Mouse (Mus musculus): ENCODE data around the gene Slc6a16. TPM values are rescaled to one million over a fixed set of nuclear protein-coding genes. Genes with fewer than 3 reads are reported as not detected.
"Not testable (repeated sequence)": the region's sequence is repeated elsewhere in the genome, so short reads cannot be mapped to it uniquely, and the experiment has no call there.

Gene Slc6a16
- total RNA-seq, 1 experiment from 2014 or later, result not detected

DNA sequence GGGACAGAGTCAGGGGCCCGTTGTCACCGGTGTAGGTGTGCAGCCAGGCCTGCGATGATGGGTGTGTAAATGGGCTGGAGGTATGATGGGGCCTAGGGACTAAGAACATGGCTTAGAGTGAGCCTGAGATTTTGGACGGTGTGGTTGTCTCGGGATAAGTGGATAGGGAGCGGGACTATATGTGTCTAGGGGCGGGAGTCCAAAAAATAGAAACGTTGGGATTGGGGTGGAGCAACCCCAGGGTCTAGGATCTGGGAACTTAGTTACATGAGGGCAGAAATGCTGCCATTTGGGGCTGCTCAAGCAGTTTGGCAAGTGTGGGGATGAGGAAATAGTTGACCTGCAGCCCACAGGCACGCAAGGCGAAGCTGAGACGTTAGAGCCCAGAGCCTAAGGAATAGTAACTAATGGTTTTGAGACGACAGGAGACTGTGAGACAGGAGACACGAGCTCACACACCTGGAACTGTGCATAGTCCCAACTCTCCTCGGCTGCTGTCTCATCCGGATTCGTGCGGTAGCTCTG lies 5.2 kb upstream of the Slc6a16 start:
- ATAC-seq (replicated peaks in 1 of 2; ENCODE audit: insufficient read depth in 1 of 2, low FRiP score in 2 of 2, low TSS enrichment in 1 of 2, low read depth in 1 of 2, poor library complexity in 2 of 2, severe bottlenecking in 2 of 2), result no peak

DNA sequence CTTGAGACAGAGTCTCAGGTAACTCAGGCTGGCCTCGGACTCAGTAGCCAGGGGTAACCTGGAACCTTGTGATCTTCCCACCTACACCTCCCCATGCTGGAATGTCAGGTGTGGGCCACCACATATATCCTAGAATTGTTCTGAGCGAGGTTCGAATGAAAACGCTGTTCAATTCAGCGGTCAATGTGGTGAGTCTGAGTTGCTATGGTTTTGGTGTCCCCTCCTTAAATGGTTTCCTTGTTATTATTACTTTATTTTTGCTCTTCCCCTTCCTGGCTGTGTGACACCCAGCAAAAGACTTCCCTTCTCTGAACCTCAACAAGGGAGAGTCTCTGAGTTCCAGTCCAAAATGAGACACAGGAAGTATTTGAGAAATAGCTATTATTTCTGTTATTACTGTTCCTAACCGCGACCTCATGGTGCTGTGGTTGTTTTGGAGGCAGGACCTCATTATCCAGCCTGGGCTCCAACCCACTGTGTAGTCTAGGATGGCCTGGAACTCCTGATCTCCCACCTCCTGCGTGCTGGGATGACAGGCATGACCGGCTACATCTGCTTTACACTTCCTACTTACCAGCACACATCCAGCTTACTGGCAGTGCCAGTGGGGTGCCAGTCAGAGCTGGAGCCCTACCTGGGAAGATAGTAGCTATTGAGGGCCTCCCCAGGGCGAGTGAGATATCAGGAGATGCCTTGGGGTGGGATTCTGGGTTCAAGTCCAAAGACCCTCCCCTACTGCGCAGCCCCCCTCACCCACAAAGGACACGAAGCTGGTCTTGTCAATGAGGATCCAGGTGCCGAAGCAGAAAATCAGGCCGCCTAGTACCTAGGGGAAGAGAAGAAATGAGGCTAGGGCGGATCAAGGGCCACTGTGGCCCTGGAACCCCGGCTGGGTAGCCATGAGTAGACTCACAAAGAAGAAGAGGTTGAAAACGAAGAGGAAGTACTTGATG lies 2.9 kb upstream of the Slc6a16 start:
- ATAC-seq (replicated peaks in 1 of 2; ENCODE audit: insufficient read depth in 1 of 2, low FRiP score in 2 of 2, low TSS enrichment in 1 of 2, low read depth in 1 of 2, poor library complexity in 2 of 2, severe bottlenecking in 2 of 2), result peak in 1 of 2 experiments; percentile 11; a peak in 3 of 4 replicates

DNA sequence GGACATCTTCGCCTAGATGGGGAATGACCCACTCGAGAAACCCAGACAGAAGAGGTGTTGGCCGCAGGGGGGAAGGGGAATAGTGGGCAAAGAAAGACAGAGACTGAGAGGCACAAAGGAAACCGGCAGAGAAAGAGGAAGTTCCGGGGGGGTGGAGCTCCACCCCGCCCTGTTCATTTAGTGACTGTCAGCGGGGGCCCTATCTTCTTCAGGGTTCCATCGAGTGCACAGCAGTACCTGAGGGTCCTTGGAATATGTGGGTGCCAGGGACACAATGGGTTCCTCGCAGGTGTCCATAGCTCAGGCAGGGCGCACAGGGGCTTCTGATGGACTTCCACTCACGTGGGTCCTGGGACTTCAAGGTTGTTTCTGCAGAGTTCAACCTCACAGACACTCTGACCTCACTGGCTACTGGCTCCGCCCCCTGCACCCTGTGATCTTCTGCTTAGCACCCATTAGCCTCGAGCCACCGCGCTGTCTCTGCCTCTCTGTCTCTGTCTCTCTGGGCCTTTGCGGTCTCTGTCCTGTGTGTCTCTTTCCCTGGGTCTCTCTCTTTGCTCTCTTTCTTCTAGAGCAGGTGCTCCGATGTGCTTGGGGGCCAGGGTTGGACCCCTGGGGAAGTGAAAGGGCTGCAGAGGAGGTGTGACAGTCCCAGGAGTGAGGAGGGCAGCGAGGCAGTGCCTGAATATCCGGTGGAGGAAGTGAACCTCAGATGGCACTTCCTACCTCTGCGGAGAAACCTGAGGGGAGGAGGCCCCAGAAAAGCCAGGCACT lies 2.0 kb upstream of the Slc6a16 start, which contains the start of gene Cd37:
Gene Cd37, minus strand, starts transcription at position 393 of the 774 bp plus-strand sequence.
- peak; percentile 68 to 77 for ATAC-seq (replicated peaks in 1 of 2; ENCODE audit: insufficient read depth in 1 of 2, low FRiP score in 2 of 2, low TSS enrichment in 1 of 2, low read depth in 1 of 2, poor library complexity in 2 of 2, severe bottlenecking in 2 of 2)

DNA sequence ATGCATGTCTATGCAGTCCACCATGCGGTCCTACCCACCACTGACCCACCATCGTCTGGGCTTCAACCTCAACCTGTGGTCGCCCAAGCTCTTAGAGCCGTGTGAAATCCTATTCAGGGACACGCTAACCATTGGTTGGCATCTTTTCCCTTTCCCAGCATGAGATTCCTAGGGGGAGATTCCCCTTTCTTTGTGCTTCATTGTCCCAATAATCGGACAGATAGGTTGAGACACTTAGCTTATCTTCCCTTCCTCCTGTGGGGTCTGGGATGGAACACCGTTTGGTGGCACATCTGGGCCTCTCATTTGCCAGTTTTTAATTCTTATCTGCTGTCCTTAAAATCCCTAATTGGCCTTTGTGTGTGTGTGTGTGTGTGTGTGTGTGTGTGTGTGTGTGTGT lies 776 bp upstream of the Slc6a16 start:
- no peak for ATAC-seq (replicated peaks in 1 of 2; ENCODE audit: insufficient read depth in 1 of 2, low FRiP score in 2 of 2, low TSS enrichment in 1 of 2, low read depth in 1 of 2, poor library complexity in 2 of 2, severe bottlenecking in 2 of 2)

DNA sequence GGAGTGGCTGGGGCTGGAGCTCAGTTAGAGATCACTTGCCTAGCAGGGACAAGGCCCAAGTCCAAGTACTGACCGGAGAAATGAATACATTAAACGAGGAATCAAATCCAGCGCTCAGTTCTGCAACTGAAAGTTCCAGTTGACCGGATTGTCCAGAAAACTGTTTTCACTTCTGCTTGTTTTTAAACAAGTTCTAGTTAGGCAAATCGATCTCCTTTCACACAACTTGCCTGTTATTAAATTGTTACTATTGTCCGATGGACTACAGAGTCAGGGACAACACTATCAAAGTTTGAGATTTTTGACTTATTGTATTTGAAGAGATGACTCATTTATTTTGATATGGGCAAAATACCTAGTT lies 484 bp downstream of the Slc6a16 start:
- ATAC-seq (replicated peaks in 1 of 2; ENCODE audit: insufficient read depth in 1 of 2, low FRiP score in 2 of 2, low TSS enrichment in 1 of 2, low read depth in 1 of 2, poor library complexity in 2 of 2, severe bottlenecking in 2 of 2), result no peak

DNA sequence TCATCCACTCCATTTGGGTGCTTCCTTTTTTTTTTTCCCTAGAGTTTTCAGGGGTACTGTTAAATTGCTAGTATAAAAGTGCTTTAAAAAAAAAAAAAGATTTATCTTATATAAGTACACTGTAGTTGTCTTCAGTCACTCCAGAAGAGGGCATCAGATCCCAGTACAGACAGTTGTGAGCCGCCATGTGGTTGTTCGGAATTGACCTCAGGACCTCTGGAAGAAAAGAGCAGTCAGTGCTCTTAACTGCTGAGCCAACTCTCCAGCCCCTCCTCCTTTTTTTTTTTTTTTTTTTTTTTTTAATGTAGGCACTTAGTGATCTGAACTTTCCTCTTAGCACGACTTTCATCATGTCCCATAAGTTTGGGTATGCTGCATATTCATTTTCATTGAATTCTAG lies 6.8 kb downstream of the Slc6a16 start:
- no peak for ATAC-seq (replicated peaks in 1 of 2; ENCODE audit: insufficient read depth in 1 of 2, low FRiP score in 2 of 2, low TSS enrichment in 1 of 2, low read depth in 1 of 2, poor library complexity in 2 of 2, severe bottlenecking in 2 of 2)

DNA sequence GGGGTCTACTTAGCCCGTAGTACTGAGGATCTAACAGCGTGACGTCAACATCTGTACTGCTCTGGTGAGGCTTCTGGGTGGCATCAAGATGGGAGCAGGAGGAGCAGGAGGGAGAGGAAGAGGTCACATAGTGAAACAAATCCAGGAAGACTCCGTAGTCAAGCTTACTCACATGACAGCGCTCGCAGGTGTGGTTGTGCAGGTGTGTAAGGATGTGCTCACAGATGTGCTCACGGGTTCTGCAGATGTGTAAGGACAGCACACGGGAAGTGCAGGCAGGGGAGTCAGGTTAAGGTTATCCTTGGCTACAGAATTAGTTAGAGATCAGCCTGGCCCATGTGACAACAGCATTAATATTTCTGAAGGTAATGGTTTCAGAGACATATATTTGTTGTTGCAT lies 12.9 kb downstream of the Slc6a16 start:
- ATAC-seq (replicated peaks in 1 of 2; ENCODE audit: insufficient read depth in 1 of 2, low FRiP score in 2 of 2, low TSS enrichment in 1 of 2, low read depth in 1 of 2, poor library complexity in 2 of 2, severe bottlenecking in 2 of 2), result no peak

DNA sequence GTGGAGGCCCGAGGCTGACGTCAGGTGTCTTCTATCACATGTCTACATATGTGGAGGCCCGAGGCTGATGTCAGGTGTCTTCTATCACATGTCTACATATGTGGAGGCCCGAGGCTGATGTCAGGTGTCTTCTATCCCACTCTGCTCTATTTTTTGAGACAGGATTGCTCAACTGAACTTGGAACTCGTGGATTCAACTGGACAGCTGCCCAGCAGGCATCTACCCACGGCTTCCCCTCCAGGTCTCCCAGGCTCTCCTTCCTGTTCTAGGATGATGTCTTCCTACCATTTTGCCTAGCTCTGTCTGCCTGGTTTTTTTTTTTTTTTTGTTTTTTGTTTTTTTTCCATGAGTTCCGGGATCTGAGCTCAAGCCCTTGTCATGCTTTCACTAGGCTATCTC lies 14.9 kb downstream of the Slc6a16 start:
- not testable (repeated sequence) for ATAC-seq (replicated peaks in 1 of 2; ENCODE audit: insufficient read depth in 1 of 2, low FRiP score in 2 of 2, low TSS enrichment in 1 of 2, low read depth in 1 of 2, poor library complexity in 2 of 2, severe bottlenecking in 2 of 2)

DNA sequence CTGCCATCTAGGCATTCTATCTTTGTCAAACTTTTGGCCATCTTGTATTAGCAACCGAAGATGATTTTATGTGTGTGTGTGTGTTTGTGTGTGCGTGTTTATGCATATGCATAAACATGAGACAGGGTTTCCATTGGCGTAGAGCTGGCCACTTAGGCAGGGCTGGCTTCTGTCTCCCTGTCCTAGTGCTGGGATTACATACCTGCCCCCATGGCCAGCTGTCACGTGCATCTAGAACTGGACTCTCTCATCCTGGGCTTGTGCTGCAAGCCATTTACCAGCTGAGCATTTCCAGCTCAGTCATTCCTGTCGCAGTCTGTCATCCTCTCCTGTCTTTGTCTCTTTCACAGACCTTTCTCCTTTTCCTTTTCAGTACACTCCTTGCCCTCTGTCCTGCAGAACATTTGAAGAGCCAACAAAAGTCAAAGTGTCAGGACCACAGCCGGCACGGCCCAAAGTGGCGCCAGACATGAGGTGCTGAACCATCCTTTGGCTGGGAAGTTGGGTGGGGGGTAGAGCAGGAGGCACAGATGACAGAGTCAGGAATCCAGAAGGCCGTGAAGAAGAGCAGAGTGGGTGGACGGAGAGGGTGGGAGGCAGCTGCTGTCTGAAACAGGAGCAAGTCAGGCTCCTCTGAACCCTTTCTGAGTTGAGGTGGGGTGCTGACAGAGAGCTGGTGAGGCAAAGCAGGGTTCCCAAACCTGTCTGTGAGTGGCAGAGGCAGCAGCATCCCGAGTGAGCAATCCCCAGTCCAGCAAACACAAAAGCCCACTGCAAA lies 16.4 kb downstream of the Slc6a16 start:
- no peak for ATAC-seq (replicated peaks in 1 of 2; ENCODE audit: insufficient read depth in 1 of 2, low FRiP score in 2 of 2, low TSS enrichment in 1 of 2, low read depth in 1 of 2, poor library complexity in 2 of 2, severe bottlenecking in 2 of 2)

DNA sequence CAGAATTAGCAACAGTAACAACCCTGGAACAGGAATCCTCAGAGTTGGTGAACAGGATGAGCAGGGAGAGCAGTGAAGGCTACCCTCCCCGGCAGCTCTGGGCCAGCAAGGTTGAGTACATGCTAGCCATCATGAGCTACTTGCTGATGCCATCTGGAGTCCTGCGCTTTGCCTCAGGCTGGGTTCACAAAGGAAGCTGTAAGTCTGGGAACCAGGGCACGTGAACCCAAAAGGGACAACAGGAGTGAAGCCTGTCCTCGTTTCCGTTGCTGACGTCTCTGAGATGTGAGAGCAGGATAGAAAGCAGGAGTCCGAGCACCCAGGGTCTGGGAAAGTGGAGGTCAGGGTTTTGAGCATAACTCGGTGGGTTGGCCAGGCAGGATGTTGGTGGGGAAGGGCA lies 18.4 kb downstream of the Slc6a16 start:
- ATAC-seq (replicated peaks in 1 of 2; ENCODE audit: insufficient read depth in 1 of 2, low FRiP score in 2 of 2, low TSS enrichment in 1 of 2, low read depth in 1 of 2, poor library complexity in 2 of 2, severe bottlenecking in 2 of 2), result no peak

DNA sequence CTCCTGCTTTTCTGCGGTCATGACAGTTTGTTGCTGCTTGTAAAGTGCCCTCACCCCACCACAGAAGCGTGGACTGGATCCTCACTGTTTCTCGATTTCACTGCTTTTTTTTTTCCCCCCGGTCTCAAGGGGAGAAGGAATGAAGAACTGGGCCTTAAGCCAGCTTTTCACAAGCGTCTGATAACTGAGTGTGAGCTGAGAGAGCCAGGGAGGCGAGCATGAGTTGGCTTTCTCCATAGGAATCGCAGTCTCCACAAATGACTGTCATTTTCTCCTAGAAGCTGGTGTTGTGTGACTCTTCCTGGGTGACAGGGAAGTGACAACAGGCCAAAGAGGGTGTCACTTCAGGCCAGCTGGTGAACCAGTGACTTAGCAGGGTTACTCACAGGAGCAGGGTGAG lies 21.4 kb downstream of the Slc6a16 start:
- no peak for ATAC-seq (replicated peaks in 1 of 2; ENCODE audit: insufficient read depth in 1 of 2, low FRiP score in 2 of 2, low TSS enrichment in 1 of 2, low read depth in 1 of 2, poor library complexity in 2 of 2, severe bottlenecking in 2 of 2)

DNA sequence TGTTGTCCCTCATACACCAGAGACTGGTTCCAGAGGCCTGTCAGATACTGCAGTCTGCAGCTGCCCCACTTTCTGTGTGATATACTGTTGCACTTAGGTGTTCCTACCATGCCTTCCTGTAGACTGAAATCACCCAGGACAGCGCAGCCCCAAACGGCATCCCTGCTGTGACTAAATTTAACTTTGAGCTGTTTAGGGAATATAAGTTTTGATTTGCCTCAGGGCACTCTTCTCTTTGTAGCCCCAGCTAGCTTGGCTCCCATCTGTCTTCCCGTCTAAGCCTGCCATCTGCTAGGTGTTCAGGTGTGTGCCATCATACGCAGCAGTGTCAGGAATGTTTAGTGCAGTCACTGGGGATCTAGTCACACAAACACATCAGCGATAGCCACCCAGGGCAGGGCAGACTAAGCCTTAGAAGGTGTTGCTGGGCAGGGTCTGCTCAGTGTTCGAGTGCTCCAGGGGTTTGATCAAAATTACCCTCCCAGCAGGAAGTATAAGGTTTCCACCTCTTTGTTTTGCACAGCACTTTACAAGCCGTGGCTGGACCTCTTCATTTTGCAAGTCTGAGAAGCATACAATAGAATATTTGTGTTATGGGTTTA lies 22.2 kb downstream of the Slc6a16 start:
- no peak for ATAC-seq (replicated peaks in 1 of 2; ENCODE audit: insufficient read depth in 1 of 2, low FRiP score in 2 of 2, low TSS enrichment in 1 of 2, low read depth in 1 of 2, poor library complexity in 2 of 2, severe bottlenecking in 2 of 2)

DNA sequence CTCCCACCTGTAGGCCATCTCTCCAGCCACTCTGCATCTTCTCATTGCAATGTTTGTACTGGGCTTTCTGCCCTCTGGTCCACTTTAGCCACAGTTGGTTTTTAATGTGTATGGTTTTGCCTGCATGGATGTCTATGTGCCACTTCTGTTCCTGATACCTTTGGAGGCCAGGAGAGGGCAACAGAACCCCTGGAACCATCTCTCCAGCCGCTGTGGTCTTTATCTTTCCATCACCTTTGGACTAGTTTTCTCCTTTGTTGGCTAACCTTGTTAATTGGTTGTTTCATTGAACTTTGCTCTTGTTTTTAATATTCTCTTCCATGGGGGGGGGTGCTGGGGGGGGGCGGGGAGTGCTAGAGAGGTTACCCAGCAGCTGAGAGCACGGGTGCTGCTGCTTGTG lies 23.5 kb downstream of the Slc6a16 start:
- ATAC-seq (replicated peaks in 1 of 2; ENCODE audit: insufficient read depth in 1 of 2, low FRiP score in 2 of 2, low TSS enrichment in 1 of 2, low read depth in 1 of 2, poor library complexity in 2 of 2, severe bottlenecking in 2 of 2), result no peak

DNA sequence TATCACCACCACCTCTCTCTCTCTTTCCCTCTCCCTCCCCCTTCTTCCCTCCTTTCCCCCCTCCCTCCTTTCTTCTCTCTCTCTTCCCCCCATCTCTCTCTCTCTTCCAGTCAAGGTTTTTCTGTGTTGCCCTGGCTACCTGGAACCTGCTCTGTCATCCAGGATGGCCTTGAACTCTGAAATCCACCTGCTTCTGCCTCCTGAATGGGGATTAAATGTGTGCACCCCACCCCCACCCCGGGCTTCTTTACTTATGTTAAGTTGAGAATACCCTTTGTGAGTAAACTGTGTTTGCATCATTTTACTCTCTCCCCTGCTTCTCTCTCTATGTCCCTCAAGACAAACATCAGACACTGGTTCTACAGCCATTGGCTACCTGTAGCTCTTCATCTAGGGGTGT lies 24.6 kb downstream of the Slc6a16 start:
- ATAC-seq (replicated peaks in 1 of 2; ENCODE audit: insufficient read depth in 1 of 2, low FRiP score in 2 of 2, low TSS enrichment in 1 of 2, low read depth in 1 of 2, poor library complexity in 2 of 2, severe bottlenecking in 2 of 2), result no peak

DNA sequence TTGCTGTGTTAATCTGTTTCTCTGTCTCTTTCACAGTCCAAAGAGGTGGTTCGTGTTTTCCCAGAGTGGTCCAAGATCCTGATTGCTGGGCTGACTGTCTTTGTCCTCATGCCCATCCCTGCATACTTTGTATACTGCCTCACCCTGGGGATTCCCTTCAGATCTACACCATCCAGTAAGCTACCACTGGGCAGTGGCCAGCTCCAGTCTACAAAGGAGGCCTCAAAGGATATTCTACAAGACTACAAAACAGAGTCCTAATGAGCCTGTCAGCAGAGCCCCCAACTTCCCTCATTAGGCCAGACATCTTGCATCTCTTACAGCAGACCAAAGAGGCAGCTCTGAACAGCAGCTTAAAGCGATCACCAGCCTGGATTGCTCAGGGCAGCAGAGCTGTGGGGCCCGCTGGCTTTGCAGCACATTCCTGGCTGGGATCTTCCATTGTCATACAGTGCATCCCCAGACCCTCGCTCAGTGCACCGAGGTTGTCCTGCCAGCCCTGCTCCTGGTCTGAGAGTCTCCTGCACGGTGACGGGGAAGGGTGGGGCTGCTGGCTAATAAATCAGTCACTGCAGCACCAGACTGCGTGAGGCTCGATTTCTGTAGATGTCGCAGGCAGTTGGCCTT lies 32.0 kb downstream of the Slc6a16 start:
- ATAC-seq (replicated peaks in 1 of 2; ENCODE audit: insufficient read depth in 1 of 2, low FRiP score in 2 of 2, low TSS enrichment in 1 of 2, low read depth in 1 of 2, poor library complexity in 2 of 2, severe bottlenecking in 2 of 2), result no peak

DNA sequence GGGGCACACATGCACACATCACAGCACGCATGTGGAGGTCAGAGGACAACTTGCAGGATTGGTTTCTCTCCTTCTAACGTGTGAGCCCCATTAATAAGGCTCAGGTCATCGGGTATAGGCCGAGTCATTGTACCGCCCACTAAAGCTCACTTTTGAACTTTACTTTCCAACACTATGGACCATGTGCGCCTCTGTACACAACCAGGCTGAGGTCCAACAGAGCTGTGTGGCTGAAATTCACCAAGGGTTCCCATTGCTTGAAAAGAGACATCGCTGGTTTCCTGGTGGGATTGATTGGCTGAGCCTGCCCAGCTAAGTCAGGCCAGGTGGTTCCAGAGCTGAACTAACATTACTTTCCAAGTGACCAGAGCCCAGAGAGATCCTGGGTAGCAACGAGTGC lies 32.8 kb downstream of the Slc6a16 start:
- no peak for ATAC-seq (replicated peaks in 1 of 2; ENCODE audit: insufficient read depth in 1 of 2, low FRiP score in 2 of 2, low TSS enrichment in 1 of 2, low read depth in 1 of 2, poor library complexity in 2 of 2, severe bottlenecking in 2 of 2)

All from hematopoietic stem cell, adult 5-6 weeks (primary cell).